Comparison of ENCODE assay signal across 29 mouse cellular contexts in the genomic region with DNA sequence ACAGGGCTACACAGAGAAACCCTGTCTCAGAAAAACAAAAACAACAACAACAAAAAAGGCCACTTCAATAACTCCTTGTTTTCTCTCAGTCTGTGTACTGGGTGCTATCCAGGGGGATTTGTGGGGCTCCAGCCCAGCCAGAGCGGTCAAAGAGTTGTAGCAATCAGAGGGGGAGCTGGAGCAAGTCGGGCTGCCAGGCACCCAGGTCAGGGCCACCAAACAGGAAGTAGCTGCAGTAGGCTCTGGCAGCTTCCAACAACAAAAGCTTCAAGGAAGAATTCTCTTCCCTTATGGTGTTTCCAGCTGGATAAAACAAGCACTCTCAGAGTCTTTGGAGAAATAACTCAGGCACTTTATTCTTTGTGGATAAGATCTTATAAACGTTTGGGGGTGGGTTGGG. TPM values are rescaled to one million over a fixed set of nuclear protein-coding genes. Genes with fewer than 3 reads are reported as not detected.
A peak's percentile ranks its signal among the peaks of the same experiment; 100 is the strongest.
DNase-seq lines count a peak whose midpoint lies in the region; ATAC-seq and TF ChIP-seq lines count a peak whose summit lies in the region.
"Had no signal": no experiment of that assay in that cellular context is flagged by ENCODE, and none has a peak within 500 bp of the region (broad histone marks: within the 10 kb centered on the region; RNA-seq: fewer than 3 reads in every experiment).

No protein-coding gene starts in this region.

- H3K27ac ChIP-seq in heart, embryonic 11.5 days (ENCODE audit: low read depth, low read length): no peak overlapping the region
- peak overlapping the region; percentile 79 for H3K27ac ChIP-seq in bone marrow macrophage, adult 2 months (ENCODE audit: insufficient read depth, low read depth, low read length)
- H3K27ac ChIP-seq in macrophage: peak overlapping the region; percentile 72
- no peak overlapping the region for H3K27ac ChIP-seq in forebrain, embryonic 12.5 days
- no peak overlapping the region for H3K27ac ChIP-seq in stomach, postnatal 0 days (replicated peaks)
- H3K27ac ChIP-seq: embryonic facial prominence, embryonic 13.5 days; embryonic facial prominence, embryonic 15.5 days; forebrain, embryonic 10.5 days; forebrain, embryonic 13.5 days; forebrain, embryonic 15.5 days had no signal

- H3K4me3 ChIP-seq in heart, embryonic 11.5 days (ENCODE audit: low read depth, low read length): no peak overlapping the region
- H3K4me3 ChIP-seq in bone marrow macrophage, adult 2 months (ENCODE audit: insufficient read depth, low read length): no peak overlapping the region
- no peak overlapping the region for H3K4me3 ChIP-seq in macrophage (ENCODE audit: inconsistent target)
- no peak overlapping the region for H3K4me3 ChIP-seq in forebrain, embryonic 12.5 days (replicated peaks)
- H3K4me3 ChIP-seq in stomach, postnatal 0 days (ENCODE audit: low read depth, low read length): no peak overlapping the region
- H3K4me3 ChIP-seq: embryonic facial prominence, embryonic 13.5 days; embryonic facial prominence, embryonic 15.5 days; erythroblast, embryonic 14.5 days; forebrain, embryonic 10.5 days; forebrain, embryonic 13.5 days; forebrain, embryonic 15.5 days had no signal

- peaks cover 46% of the 10 kb centered on the region for H3K79me2 ChIP-seq in macrophage (ENCODE audit: inconsistent target)

- no peak for TF ChIP-seq EP300 in stomach, postnatal 0 days (optimal IDR thresholded peaks at IDR 0.05)

- no peaks in the 10 kb centered on the region for H3K27me3 ChIP-seq in heart, embryonic 11.5 days (ENCODE audit: control insufficient read depth, insufficient read depth, low read length)
- no peaks in the 10 kb centered on the region for H3K27me3 ChIP-seq in forebrain, embryonic 12.5 days
- no peaks in the 10 kb centered on the region for H3K27me3 ChIP-seq in stomach, postnatal 0 days (ENCODE audit: control insufficient read depth, insufficient read depth, low read length)
- H3K27me3 ChIP-seq: CH12.LX; embryonic facial prominence, embryonic 13.5 days; embryonic facial prominence, embryonic 15.5 days; forebrain, embryonic 13.5 days; forebrain, embryonic 15.5 days; Patski had no signal

- no peak overlapping the region for H3K4me2 ChIP-seq in heart, embryonic 11.5 days
- no peak overlapping the region for H3K4me2 ChIP-seq in forebrain, embryonic 12.5 days
- no peak overlapping the region for H3K4me2 ChIP-seq in stomach, postnatal 0 days (replicated peaks; ENCODE audit: low read depth)
- H3K4me2 ChIP-seq: embryonic facial prominence, embryonic 13.5 days; embryonic facial prominence, embryonic 15.5 days; forebrain, embryonic 13.5 days; forebrain, embryonic 15.5 days had no signal

- H3K9me3 ChIP-seq in heart, embryonic 11.5 days (replicated peaks; ENCODE audit: control insufficient read depth, low read length): no peaks in the 10 kb centered on the region
- H3K9me3 ChIP-seq in forebrain, embryonic 12.5 days: no peaks in the 10 kb centered on the region
- no peaks in the 10 kb centered on the region for H3K9me3 ChIP-seq in stomach, postnatal 0 days (ENCODE audit: control insufficient read depth, low read length)
- H3K9me3 ChIP-seq: embryonic facial prominence, embryonic 13.5 days; embryonic facial prominence, embryonic 15.5 days; forebrain, embryonic 10.5 days; forebrain, embryonic 13.5 days; forebrain, embryonic 15.5 days; G1E had no signal

- no peak for ATAC-seq in heart, embryonic 11.5 days (replicated peaks; ENCODE audit: insufficient number of reproducible peaks, low FRiP score, low TSS enrichment)
- peak; percentile 51; the same call in 1 of the 2 replicates for ATAC-seq in megakaryocyte progenitor cell, adult 5-6 weeks (replicated peaks; ENCODE audit: poor library complexity)
- no peak for ATAC-seq in forebrain, embryonic 12.5 days (ENCODE audit: low FRiP score)
- ATAC-seq in stomach, postnatal 0 days (ENCODE audit: low FRiP score, low TSS enrichment): no peak
- ATAC-seq: activated CD4-positive, CD25-positive, alpha-beta regulatory T cell, adult 4 months; CD4-positive, CD25-positive, alpha-beta regulatory T cell, adult 4 months; forebrain, embryonic 13.5 days; forebrain, embryonic 15.5 days; Patski had no signal

- TF ChIP-seq POLR2A in bone marrow macrophage, adult 2 months (IDR thresholded peaks at IDR 0.05; ENCODE audit: borderline replicate concordance, low read depth, low read length): 0 out of 2 replicates have a peak, but pooled peaks have one; percentile 24

- H3K9ac ChIP-seq in heart, embryonic 11.5 days (ENCODE audit: low read depth, low read length): no peak overlapping the region
- H3K9ac ChIP-seq in forebrain, embryonic 12.5 days: no peak overlapping the region
- no peak overlapping the region for H3K9ac ChIP-seq in stomach, postnatal 0 days (ENCODE audit: low read length)
- H3K9ac ChIP-seq: embryonic facial prominence, embryonic 13.5 days; embryonic facial prominence, embryonic 15.5 days; forebrain, embryonic 13.5 days; forebrain, embryonic 15.5 days had no signal

- peak; percentile 79 for DNase-seq in heart, adult 11 months
- no peak for DNase-seq in stomach, postnatal 0 days (ENCODE audit: low spot score)
- DNase-seq: adrenal gland, adult 8-10 months; adrenal gland, postnatal 14 days; adrenal gland, postnatal 36 days; B cell, adult 2 months; cerebellum, adult 11 months; cerebellum, adult 18-20 months; cerebellum, adult 8-10 months; cerebellum, adult 9-11 months; cerebellum, postnatal 14 days; cerebellum, postnatal 36 days; embryo, embryonic 11 days had no signal

- 57% methylated on average over 3 of the region's 3 CpGs for WGBS in heart, embryonic 11.5 days (ENCODE audit: insufficient replicate concordance)
- WGBS in macrophage (ENCODE audit: missing documents): 65% methylated on average over 3 of the region's 3 CpGs
- WGBS in forebrain, embryonic 12.5 days: 82% methylated on average over 3 of the region's 3 CpGs
- 75% methylated on average over 3 of the region's 3 CpGs for WGBS in stomach, postnatal 0 days

- no peak for TF ChIP-seq CTCF in bone marrow macrophage, adult 2 months (IDR thresholded peaks at IDR 0.05; ENCODE audit: low read depth, low read length)
- no peak for TF ChIP-seq CTCF in stomach, postnatal 0 days (IDR thresholded peaks at IDR 0.05; ENCODE audit: low read depth)

- H3K36me3 ChIP-seq in heart, embryonic 11.5 days (ENCODE audit: control insufficient read depth, insufficient read depth, low read length): no peaks in the 10 kb centered on the region
- H3K36me3 ChIP-seq in macrophage (ENCODE audit: inconsistent target): peaks cover 7% of the 10 kb centered on the region; the same call in 1 of the 2 replicates
- no peaks in the 10 kb centered on the region for H3K36me3 ChIP-seq in forebrain, embryonic 12.5 days (replicated peaks)
- H3K36me3 ChIP-seq in stomach, postnatal 0 days (ENCODE audit: control insufficient read depth, insufficient read depth, low read length): no peaks in the 10 kb centered on the region
- H3K36me3 ChIP-seq: embryonic facial prominence, embryonic 13.5 days; embryonic facial prominence, embryonic 15.5 days; forebrain, embryonic 10.5 days; forebrain, embryonic 15.5 days; G1E had no signal

- no peaks in the 10 kb centered on the region for H3K4me1 ChIP-seq in heart, embryonic 11.5 days (ENCODE audit: control insufficient read depth, insufficient read depth, low read length)
- peaks cover 39% of the 10 kb centered on the region for H3K4me1 ChIP-seq in bone marrow macrophage, adult 2 months (ENCODE audit: control insufficient read depth, insufficient read depth, low read length)
- H3K4me1 ChIP-seq in forebrain, embryonic 12.5 days: no peaks in the 10 kb centered on the region
- H3K4me1 ChIP-seq in stomach, postnatal 0 days (replicated peaks; ENCODE audit: control insufficient read depth, insufficient read depth): no peaks in the 10 kb centered on the region
- H3K4me1 ChIP-seq: embryonic facial prominence, embryonic 13.5 days; embryonic facial prominence, embryonic 15.5 days; forebrain, embryonic 10.5 days; forebrain, embryonic 13.5 days; forebrain, embryonic 15.5 days had no signal

RNA-seq across cellular contexts. Expression of gene Nlrc4, which starts 5.0 kb away (rescaled TPM):
- polyA plus RNA-seq in heart, embryonic 11.5 days (2014; fragmentation: Nextera tagmentation; extraction: Ambion mirVana): 0.17 TPM in 2 replicates
- polyA plus RNA-seq in bone marrow macrophage, adult 2 months (2012; ENCODE audit: insufficient read depth, insufficient read length, missing spikeins): 14.5 and 15.9 TPM in 2 replicates
- total RNA-seq in macrophage (2018; cell fraction: chromatin; rRNA removed): 10 to 100 TPM in 25 of 26 experiments, 1 to 10 TPM in 1; 7.0 to 64.3 (median 34.6) TPM
- total RNA-seq in macrophage (2018; cell fraction: cytosol; rRNA removed): 1 to 10 TPM; 4.9 to 9.3 (median 6.7) TPM
- total RNA-seq in macrophage (2018; cell fraction: nucleus; rRNA removed): 10 to 100 TPM in 24 of 26 experiments, 1 to 10 TPM in 2; 9.2 to 49.4 (median 21.9) TPM
- 5.8 to 7.9 TPM (median 5.9 TPM) in 3 replicates for polyA plus RNA-seq in macrophage (2018)
- total RNA-seq in megakaryocyte progenitor cell, adult 5-6 weeks (2015): 6.3 and 8.5 TPM in 2 replicates
- total RNA-seq in megakaryocyte progenitor cell, adult 5-6 weeks (2017): 8.6 and 9.4 TPM in 2 replicates
- 0.14 and 0.18 TPM in 2 replicates for polyA plus RNA-seq in forebrain, embryonic 12.5 days (2016; fragmentation: Nextera tagmentation; extraction: Ambion mirVana)
- 5.4 and 5.5 TPM in 2 replicates for polyA plus RNA-seq in stomach, postnatal 0 days (2015; fragmentation: Nextera tagmentation; extraction: Ambion mirVana)
- polyA plus RNA-seq: erythroblast, embryonic 14.5 days had no signal

RNA-seq across cellular contexts. Expression of gene Yipf4, which starts 35.4 kb away (rescaled TPM):
- 43.2 and 52.2 TPM in 2 replicates for polyA plus RNA-seq in heart, embryonic 11.5 days (2014; fragmentation: Nextera tagmentation; extraction: Ambion mirVana)
- polyA plus RNA-seq in bone marrow macrophage, adult 2 months (2012; ENCODE audit: insufficient read depth, insufficient read length, missing spikeins): 89.8 and 99.4 TPM in 2 replicates
- total RNA-seq in macrophage (2018; cell fraction: chromatin; rRNA removed): 10 to 100 TPM in 11 of 26 experiments, 1 to 10 TPM in 15; 4.7 to 21.9 (median 9.5) TPM
- total RNA-seq in macrophage (2018; cell fraction: cytosol; rRNA removed): 10 to 100 TPM; 34.2 to 57.1 (median 44.9) TPM
- total RNA-seq in macrophage (2018; cell fraction: nucleus; rRNA removed): 10 to 100 TPM; 11.8 to 47.0 (median 25.9) TPM
- 33.6 to 50.1 TPM (median 43.6 TPM) in 3 replicates for polyA plus RNA-seq in macrophage (2018)
- total RNA-seq in megakaryocyte progenitor cell, adult 5-6 weeks (2015): 43.2 and 49.1 TPM in 2 replicates
- total RNA-seq in megakaryocyte progenitor cell, adult 5-6 weeks (2017): 44.0 and 55.6 TPM in 2 replicates
- 52.6 and 54.9 TPM in 2 replicates for polyA plus RNA-seq in forebrain, embryonic 12.5 days (2016; fragmentation: Nextera tagmentation; extraction: Ambion mirVana)
- polyA plus RNA-seq in stomach, postnatal 0 days (2015; fragmentation: Nextera tagmentation; extraction: Ambion mirVana): 80.2 and 88.8 TPM in 2 replicates

RNA-seq across cellular contexts. Expression of gene Slc30a6, which starts 58.5 kb away (rescaled TPM):
- polyA plus RNA-seq in heart, embryonic 11.5 days (2014; fragmentation: Nextera tagmentation; extraction: Ambion mirVana): 26.6 and 27.9 TPM in 2 replicates
- 22.5 and 24.2 TPM in 2 replicates for polyA plus RNA-seq in bone marrow macrophage, adult 2 months (2012; ENCODE audit: insufficient read depth, insufficient read length, missing spikeins)
- total RNA-seq in macrophage (2018; cell fraction: chromatin; rRNA removed): 100 to 1,000 TPM in 1 of 26 experiments, 10 to 100 TPM in 25; 29.3 to 100 (median 57.0) TPM
- total RNA-seq in macrophage (2018; cell fraction: cytosol; rRNA removed): 10 to 100 TPM; 10.6 to 22.9 (median 13.6) TPM
- 10 to 100 TPM; 24.1 to 59.8 (median 33.6) TPM for total RNA-seq in macrophage (2018; cell fraction: nucleus; rRNA removed)
- polyA plus RNA-seq in macrophage (2018): 11.1 to 14.4 TPM (median 14.3 TPM) in 3 replicates
- 20.2 and 26.4 TPM in 2 replicates for total RNA-seq in megakaryocyte progenitor cell, adult 5-6 weeks (2015)
- total RNA-seq in megakaryocyte progenitor cell, adult 5-6 weeks (2017): 14.8 and 19.6 TPM in 2 replicates
- 23.9 and 28.4 TPM in 2 replicates for polyA plus RNA-seq in forebrain, embryonic 12.5 days (2016; fragmentation: Nextera tagmentation; extraction: Ambion mirVana)
- polyA plus RNA-seq in stomach, postnatal 0 days (2015; fragmentation: Nextera tagmentation; extraction: Ambion mirVana): 27.4 and 29.4 TPM in 2 replicates

Comparison
In these comparisons a context has a peak if more than half of its experiments do, and no peak if none do; other contexts are left out.
1. H3K27ac ChIP-seq: peak in bone marrow macrophage, adult 2 months (single experiment) and macrophage (single experiment); none in heart, embryonic 11.5 days (single experiment), forebrain, embryonic 12.5 days (single experiment) and stomach, postnatal 0 days (single experiment).